Mouse (Mus musculus) forebrain, embryonic 11.5 days (tissue): ENCODE data around the gene Ccl25. TPM values are rescaled to one million over a fixed set of nuclear protein-coding genes. Genes with fewer than 3 reads are reported as not detected.
"Not testable (repeated sequence)": the region's sequence is repeated elsewhere in the genome, so short reads cannot be mapped to it uniquely, and the experiment has no call there.

Source experiments
- ATAC-seq: fragments of 200-750 bp; cut with Nextera tagmentation; replicated peaks from 2 replicates; pipeline ENCODE4 v1.8.0; 2017; ENCODE audit warnings: moderate TSS enrichment; ENCODE audit not compliant: low FRiP score
- DNase-seq: peaks from one replicate; pipeline ENCODE4 v3.0.0-alpha.2; 2017; ENCODE audit warnings: low spot score
- H3K27ac ChIP-seq: fragments of 300-500 bp; sonication (generic); 2 replicates; pipeline ENCODE4 v1.5.1; 2014; ENCODE audit warnings: low read depth, low read length
- H3K27me3 ChIP-seq: fragments of 300-500 bp; sonication (generic); 2 replicates; pipeline ENCODE4 v1.6.1; 2014; ENCODE audit warnings: mild to moderate bottlenecking, low read length, mixed read lengths; ENCODE audit not compliant: control insufficient read depth, insufficient read depth
- H3K36me3 ChIP-seq: fragments of 300-500 bp; sonication (generic); 2 replicates; pipeline ENCODE4 v1.6.1; 2014; ENCODE audit warnings: mild to moderate bottlenecking, low read length, moderate library complexity, mixed read lengths; ENCODE audit not compliant: control insufficient read depth, insufficient read depth
- H3K4me1 ChIP-seq: fragments of 300-500 bp; sonication (generic); replicated peaks from 2 replicates; pipeline ENCODE4 v1.6.1; 2014; ENCODE audit warnings: low read length, mixed read lengths; ENCODE audit not compliant: control insufficient read depth, insufficient read depth
- H3K4me2 ChIP-seq: fragments of 300-500 bp; sonication (generic); 2 replicates; pipeline ENCODE4 v1.6.1; 2014; ENCODE audit warnings: low read depth, mild to moderate bottlenecking, low read length, moderate library complexity, mixed read lengths; ENCODE audit not compliant: severe bottlenecking
- H3K4me3 ChIP-seq: fragments of 300-500 bp; sonication (generic); 2 replicates; pipeline ENCODE4 v1.5.1; 2014; ENCODE audit warnings: low read depth, low read length
- H3K9ac ChIP-seq: fragments of 300-500 bp; sonication (generic); 2 replicates; pipeline ENCODE4 v1.6.1; 2014; ENCODE audit warnings: low read length
- H3K9me3 ChIP-seq: fragments of 300-500 bp; sonication (generic); 2 replicates; pipeline ENCODE4 v1.6.1; 2016; ENCODE audit warnings: low read length, mixed read lengths; ENCODE audit not compliant: control insufficient read depth
- WGBS: fragments of 180-500 bp; shearing (Covaris S2); extraction: QIAGEN DNeasy Blood & Tissue Kit; methylation state at CpG from one replicate; pipeline ENCODE4 v1.1.7; 2014; 5-methylcytosine and 5-hydroxymethylcytosine counted together
- polyA plus RNA-seq: library from polyadenylated mRNA; unstranded; fragments of >200 nt; fragmentation: Nextera tagmentation; extraction: Ambion mirVana; gene quantifications from 2 replicates; pipeline ENCODE4 v1.2.1, GENCODE M21; 2014

The Ccl25 gene
- polyA plus RNA-seq, 1 experiment from 2014 or later: 24.6 TPM

GRCm38 (mm10) chr8:4349335-4349734, 24.3 kb downstream of the Ccl25 start:
- H3K4me1 ChIP-seq: no peaks in the 10 kb centered on the region
- no peaks in the 10 kb centered on the region for H3K27me3 ChIP-seq
- DNase-seq (no peak), ATAC-seq (no peak)
- no peak overlapping the region for H3K27ac ChIP-seq
- no peak overlapping the region for H3K4me3 ChIP-seq
- H3K9me3 ChIP-seq: no peaks in the 10 kb centered on the region
- WGBS: 47% methylated on average over 1 of the region's 1 CpGs
- H3K4me2 ChIP-seq: no peak overlapping the region
- H3K9ac ChIP-seq: no peak overlapping the region
- no peaks in the 10 kb centered on the region for H3K36me3 ChIP-seq

DNA sequence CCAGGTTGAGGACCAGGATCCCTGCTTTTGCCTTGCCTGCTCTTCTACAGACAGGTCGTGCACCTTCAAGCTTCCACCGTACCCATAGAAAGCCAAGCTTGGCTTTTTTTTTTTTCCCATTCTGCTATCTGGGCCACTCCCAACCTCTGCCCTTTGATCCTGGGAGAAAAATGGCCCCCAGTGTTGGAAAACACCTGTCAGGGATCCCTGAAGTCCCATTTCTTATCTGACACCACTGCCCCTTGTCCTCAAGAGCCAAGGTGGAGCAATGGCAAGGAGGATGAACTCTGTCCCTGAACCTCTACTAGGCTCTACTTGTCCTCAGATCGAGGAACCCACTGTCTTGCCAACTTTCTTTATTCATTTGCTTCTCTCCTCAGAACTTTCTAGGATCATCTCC, 25.6 kb downstream of the Ccl25 start:
- Histone ChIP-seq H3K36me3 (no peaks in the 10 kb centered on the region), H3K9me3 (no peaks in the 10 kb centered on the region), H3K4me3 (no peak overlapping the region), H3K9ac (no peak overlapping the region), H3K27ac (no peak overlapping the region), H3K27me3 (no peaks in the 10 kb centered on the region), H3K4me2 (no peak overlapping the region), H3K4me1 (no peaks in the 10 kb centered on the region)
- DNase-seq (no peak), ATAC-seq (no peak)
- 91% methylated on average over 3 of the region's 3 CpGs for WGBS

GRCm38 (mm10) chr8:4352562-4352961, 27.6 kb downstream of the Ccl25 start:
- not testable (repeated sequence) for H3K36me3 ChIP-seq, H3K9ac ChIP-seq, H3K9me3 ChIP-seq, H3K27me3 ChIP-seq, H3K4me2 ChIP-seq, ATAC-seq, DNase-seq, H3K27ac ChIP-seq, H3K4me3 ChIP-seq, H3K4me1 ChIP-seq
- 88% methylated on average over 6 of the region's 6 CpGs for WGBS

- Histone ChIP-seq H3K4me3 (no peak overlapping the region), H3K4me2 (no peak overlapping the region), H3K9me3 (no peaks in the 10 kb centered on the region), H3K4me1 (no peaks in the 10 kb centered on the region), H3K9ac (no peak overlapping the region), H3K27me3 (no peaks in the 10 kb centered on the region), H3K27ac (no peak overlapping the region), H3K36me3 (no peaks in the 10 kb centered on the region)
- ATAC-seq (no peak), DNase-seq (no peak)
- 84% methylated on average over 4 of the region's 4 CpGs for WGBS
Measured at GRCm38 (mm10) chr8:4353741-4354140, 28.7 kb downstream of the Ccl25 start.

DNA sequence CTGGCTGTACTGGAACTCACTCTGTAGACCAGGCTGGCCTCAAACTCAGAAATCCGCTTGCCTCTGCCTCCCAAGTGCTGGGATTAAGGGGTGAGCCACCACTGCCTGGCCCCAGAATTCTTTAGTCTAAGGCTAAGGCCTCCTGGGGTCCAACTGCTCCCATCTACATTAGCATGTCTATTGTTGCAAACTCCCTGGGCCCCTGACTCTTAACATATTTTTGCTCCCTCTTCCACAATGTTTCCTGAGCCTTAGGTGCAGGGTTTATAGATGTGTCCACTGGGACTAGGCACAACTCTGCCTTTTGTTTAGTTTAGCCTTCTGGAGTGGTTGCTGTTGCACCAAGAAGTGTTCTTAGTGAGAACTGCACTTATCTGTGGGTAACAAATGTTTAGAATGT, 29.5 kb downstream of the Ccl25 start:
- H3K4me1 ChIP-seq: no peaks in the 10 kb centered on the region
- no peak for DNase-seq
- no peaks in the 10 kb centered on the region for H3K36me3 ChIP-seq
- H3K27ac ChIP-seq: no peak overlapping the region
- no peaks in the 10 kb centered on the region for H3K27me3 ChIP-seq
- no peak for ATAC-seq
- no peaks in the 10 kb centered on the region for H3K9me3 ChIP-seq
- H3K9ac ChIP-seq: no peak overlapping the region
- 82% methylated on average over 1 of the region's 1 CpGs for WGBS
- no peak overlapping the region for H3K4me2 ChIP-seq
- no peak overlapping the region for H3K4me3 ChIP-seq

DNA sequence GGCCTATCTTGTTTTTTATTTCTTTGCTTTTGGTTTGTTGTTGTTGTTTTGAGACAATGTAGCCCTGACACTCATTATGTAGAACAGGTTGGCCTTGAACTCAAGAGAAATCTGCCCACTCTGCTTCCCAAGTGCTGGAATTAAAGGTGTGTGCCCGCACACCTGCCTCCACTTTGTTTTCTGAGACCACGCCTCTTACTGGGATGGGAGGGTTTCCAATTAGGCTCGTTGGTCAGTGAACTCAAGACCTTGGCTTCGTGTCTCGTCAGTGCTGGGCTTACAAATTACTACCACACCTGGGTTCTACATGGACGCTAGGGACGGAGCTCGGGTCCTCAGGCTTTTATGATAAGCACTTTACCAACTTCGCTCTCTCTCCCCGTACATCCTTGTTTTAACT, 30.4 kb downstream of the Ccl25 start:
- Histone ChIP-seq H3K27ac (no peak overlapping the region), H3K9me3 (no peaks in the 10 kb centered on the region), H3K9ac (no peak overlapping the region), H3K4me3 (no peak overlapping the region), H3K4me2 (no peak overlapping the region), H3K27me3 (no peaks in the 10 kb centered on the region), H3K36me3 (no peaks in the 10 kb centered on the region), H3K4me1 (no peaks in the 10 kb centered on the region)
- DNase-seq (no peak), ATAC-seq (no peak)
- 91% methylated on average over 10 of the region's 10 CpGs for WGBS

DNA sequence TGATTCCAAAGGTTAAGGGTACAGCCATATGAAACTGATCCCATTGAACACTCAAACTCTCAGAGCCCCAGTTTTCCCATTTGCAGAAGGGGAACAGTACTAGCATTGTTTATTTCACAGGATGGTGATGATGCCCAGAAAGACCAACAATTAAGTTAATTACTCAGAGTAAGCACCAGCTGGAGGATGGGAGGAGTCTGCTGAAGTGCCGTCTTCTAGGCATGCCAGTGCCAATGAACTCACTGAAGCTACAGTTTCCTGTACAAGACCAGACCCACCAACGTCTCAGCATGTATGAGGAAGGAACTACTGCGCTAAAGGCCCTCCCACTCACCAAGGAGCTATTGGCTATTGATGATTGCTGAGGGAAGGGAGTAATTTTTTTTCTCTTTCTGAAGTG, 34.4 kb downstream of the Ccl25 start:
- no peaks in the 10 kb centered on the region for H3K4me1 ChIP-seq
- no peak overlapping the region for H3K4me3 ChIP-seq
- no peak overlapping the region for H3K27ac ChIP-seq
- no peak for DNase-seq
- H3K27me3 ChIP-seq: no peaks in the 10 kb centered on the region
- H3K9ac ChIP-seq: no peak overlapping the region
- H3K36me3 ChIP-seq: no peaks in the 10 kb centered on the region
- H3K9me3 ChIP-seq: no peaks in the 10 kb centered on the region
- no peak overlapping the region for H3K4me2 ChIP-seq
- 68% methylated on average over 3 of the region's 3 CpGs for WGBS
- no peak for ATAC-seq

DNA sequence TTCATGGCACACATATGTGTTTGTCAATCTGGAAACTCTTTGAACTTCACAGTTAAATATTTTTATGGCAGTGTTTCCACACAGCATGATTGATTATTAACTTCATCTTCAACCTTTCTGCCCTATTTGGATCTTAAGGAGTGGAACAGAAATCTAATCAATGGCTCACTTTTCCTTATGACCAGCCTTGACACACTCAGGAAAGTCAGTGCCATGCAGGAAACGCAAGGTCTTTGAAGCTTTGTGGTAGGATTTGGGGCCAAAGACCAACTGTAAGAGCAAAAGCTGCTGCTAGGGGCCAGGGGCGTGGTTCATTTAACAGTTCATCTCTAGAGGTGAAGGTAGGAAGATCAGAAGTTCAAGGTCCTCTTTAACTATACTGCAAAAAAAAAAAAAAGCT, 35.9 kb downstream of the Ccl25 start:
- H3K9me3 ChIP-seq: no peaks in the 10 kb centered on the region
- 85% methylated on average over 2 of the region's 2 CpGs for WGBS
- H3K36me3 ChIP-seq: no peaks in the 10 kb centered on the region
- ATAC-seq (no peak), DNase-seq (no peak)
- no peak overlapping the region for H3K4me2 ChIP-seq
- H3K27me3 ChIP-seq: no peaks in the 10 kb centered on the region
- no peaks in the 10 kb centered on the region for H3K4me1 ChIP-seq
- H3K4me3 ChIP-seq: no peak overlapping the region
- no peak overlapping the region for H3K9ac ChIP-seq
- H3K27ac ChIP-seq: no peak overlapping the region

DNA sequence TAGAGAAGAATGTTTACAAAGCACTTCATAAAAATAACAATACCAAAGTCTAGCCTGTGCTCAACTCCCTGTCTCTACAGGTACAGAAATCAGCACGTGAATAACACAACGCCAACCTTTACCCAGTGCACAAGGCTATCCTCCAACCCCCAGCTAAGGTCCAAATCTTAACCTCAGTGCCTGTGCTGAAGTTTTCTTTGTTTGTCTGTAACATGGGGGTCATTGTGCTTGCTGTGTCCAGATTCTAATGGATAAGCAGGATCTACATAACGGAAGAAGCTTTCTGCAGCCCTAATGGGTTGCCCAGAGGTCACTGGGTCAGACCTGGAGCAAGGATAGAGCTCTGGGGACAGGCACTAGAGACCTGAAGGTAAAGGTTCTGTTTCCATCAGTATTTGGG, 41.2 kb downstream of the Ccl25 start:
- Histone ChIP-seq H3K9ac (no peak overlapping the region), H3K4me3 (no peak overlapping the region), H3K4me2 (no peak overlapping the region), H3K36me3 (no peaks in the 10 kb centered on the region), H3K27ac (no peak overlapping the region), H3K27me3 (no peaks in the 10 kb centered on the region), H3K9me3 (no peaks in the 10 kb centered on the region), H3K4me1 (no peaks in the 10 kb centered on the region)
- WGBS: 85% methylated on average over 3 of the region's 3 CpGs
- DNase-seq (no peak), ATAC-seq (no peak)
